Mouse (Mus musculus) forebrain, postnatal 0 days (tissue): Measurements from ENCODE around the gene Fbxo44. TPM values are rescaled to one million over a fixed set of nuclear protein-coding genes. Genes with fewer than 3 reads are reported as not detected.

ENCODE experiments used
- ATAC-seq: fragments of 200-750 bp; cut with Nextera tagmentation; 2 replicates; pipeline ENCODE4 v1.8.0; 2017; ENCODE audit warnings: mild to moderate bottlenecking, moderate library complexity
- DNase-seq: peaks from one replicate; pipeline ENCODE4 v3.0.0-alpha.2; 2015
- H3K27ac ChIP-seq: fragments of 300-500 bp; sonication (generic); 2 replicates; pipeline ENCODE4 v1.5.1; 2014; ENCODE audit warnings: low read depth, mild to moderate bottlenecking, antibody characterized with exemption, low read length, moderate library complexity, mixed read lengths
- H3K27me3 ChIP-seq: fragments of 300-500 bp; sonication (generic); 2 replicates; pipeline ENCODE4 v1.6.1; 2014; ENCODE audit warnings: mild to moderate bottlenecking, low read length, mixed read lengths; ENCODE audit not compliant: insufficient read depth
- H3K36me3 ChIP-seq: fragments of 300-500 bp; sonication (generic); 2 replicates; pipeline ENCODE4 v1.6.1; 2014; ENCODE audit warnings: mild to moderate bottlenecking, moderate library complexity; ENCODE audit not compliant: insufficient read depth
- H3K4me1 ChIP-seq: fragments of 300-500 bp; sonication (generic); 2 replicates; pipeline ENCODE4 v1.6.1; 2014; ENCODE audit warnings: antibody characterized with exemption; ENCODE audit not compliant: insufficient read depth
- H3K4me2 ChIP-seq: fragments of 300-500 bp; sonication (generic); 2 replicates; pipeline ENCODE4 v1.6.1; 2014; ENCODE audit warnings: low read depth, mild to moderate bottlenecking, moderate library complexity
- H3K4me3 ChIP-seq: fragments of 300-500 bp; sonication (generic); 2 replicates; pipeline ENCODE4 v1.5.1; 2014; ENCODE audit warnings: low read depth, low read length, mixed read lengths
- H3K9ac ChIP-seq: fragments of 300-500 bp; sonication (generic); 2 replicates; pipeline ENCODE4 v1.6.1; 2014; ENCODE audit warnings: mild to moderate bottlenecking
- H3K9me3 ChIP-seq: fragments of 300-500 bp; sonication (generic); 2 replicates; pipeline ENCODE4 v1.6.1; 2016; ENCODE audit warnings: low read length
- CTCF ChIP-seq: sonication (generic); IDR thresholded peaks from 2 replicates; pipeline ENCODE4 v1.5.1; 2016; ENCODE audit warnings: antibody characterized with exemption, control low read depth, low read depth
- WGBS: fragments of 180-500 bp; shearing (Covaris S2); extraction: QIAGEN DNeasy Blood & Tissue Kit; methylation state at CpG from one replicate; pipeline ENCODE4 v1.1.7; 2014; 5-methylcytosine and 5-hydroxymethylcytosine counted together
- polyA plus RNA-seq: library from polyadenylated mRNA; unstranded; fragments of >200 nt; fragmentation: Nextera tagmentation; extraction: Ambion mirVana; gene quantifications from 2 replicates; pipeline ENCODE4 v1.2.1, GENCODE M21; 2015
- total RNA-seq: library from RNA; depleted of rRNA; stranded (reverse); fragments of >200 nt; gene quantifications from 2 replicates; pipeline ENCODE4 v1.2.3, GENCODE M21; 2014; rRNA removed

Gene Fbxo44
- total RNA-seq (126 and 132 TPM in 2 replicates), polyA plus RNA-seq (73.3 and 81.4 TPM in 2 replicates)

- ATAC-seq, result peak; percentile 52
- Histone ChIP-seq H3K36me3 (peaks cover 19% of the 10 kb centered on the region), H3K4me3 (peak within 1 kb of the TSS; percentile 71), H3K4me2 (peak within 1 kb of the TSS; percentile 97), H3K27ac (peak within 1 kb of the TSS; percentile 78), H3K27me3 (peaks cover 26% of the 10 kb centered on the region), H3K9me3 (no peaks in the 10 kb centered on the region), H3K9ac (peak within 1 kb of the TSS; percentile 83), H3K4me1 (peaks cover 17% of the 10 kb centered on the region)
- WGBS, result 2% methylated on average over 42 of the region's 43 CpGs
- peak; percentile 33; the same call in 1 of the 2 replicates for TF ChIP-seq CTCF
- DNase-seq, result peak; percentile 60
Observed at GRCm38 (mm10) chr4:148160436-148161390, at the start of gene Fbxo44, which contains the start of gene Fbxo2. Gene Fbxo44 (minus strand): TSS chr4:148160482. Gene Fbxo2 (plus strand): TSS chr4:148160621.

- ATAC-seq, result no peak
- Histone ChIP-seq H3K9ac (no peak overlapping the region), H3K4me3 (no peak overlapping the region), H3K27me3 (no peaks in the 10 kb centered on the region), H3K36me3 (no peaks in the 10 kb centered on the region), H3K4me2 (no peak overlapping the region), H3K27ac (no peak overlapping the region), H3K4me1 (no peaks in the 10 kb centered on the region), H3K9me3 (no peaks in the 10 kb centered on the region)
- TF ChIP-seq CTCF, result no peak
- DNase-seq, result no peak
- 47% methylated on average over 6 of the region's 6 CpGs for WGBS
Observed at GRCm38 (mm10) chr4:148204873-148205232, 44.6 kb upstream of the Fbxo44 start.

GRCm38 (mm10) chr4:148204061-148204872 lies 44.0 kb upstream of the Fbxo44 start:
- Histone ChIP-seq H3K4me3 (no peak overlapping the region), H3K27me3 (no peaks in the 10 kb centered on the region), H3K36me3 (no peaks in the 10 kb centered on the region), H3K9me3 (no peaks in the 10 kb centered on the region), H3K4me2 (no peak overlapping the region), H3K9ac (no peak overlapping the region), H3K27ac (no peak overlapping the region), H3K4me1 (no peaks in the 10 kb centered on the region)
- no peak for TF ChIP-seq CTCF
- no peak for DNase-seq
- ATAC-seq, result no peak
- 49% methylated on average over 15 of the region's 15 CpGs for WGBS

- DNase-seq, result no peak
- WGBS, result 90% methylated on average over 2 of the region's 2 CpGs
- Histone ChIP-seq H3K9ac (no peak overlapping the region), H3K4me2 (no peak overlapping the region), H3K36me3 (no peaks in the 10 kb centered on the region), H3K4me1 (no peaks in the 10 kb centered on the region), H3K4me3 (no peak overlapping the region), H3K27ac (no peak overlapping the region), H3K9me3 (no peaks in the 10 kb centered on the region), H3K27me3 (no peaks in the 10 kb centered on the region)
- no peak for ATAC-seq
- no peak for TF ChIP-seq CTCF
Observed at GRCm38 (mm10) chr4:148203557-148203956, 43.3 kb upstream of the Fbxo44 start.

- ATAC-seq (no peak), DNase-seq (no peak)
- no peaks in the 10 kb centered on the region for H3K9me3 ChIP-seq
- no peaks in the 10 kb centered on the region for H3K27me3 ChIP-seq
- no peaks in the 10 kb centered on the region for H3K36me3 ChIP-seq
- no peak overlapping the region for H3K9ac ChIP-seq
- TF ChIP-seq CTCF, result no peak
- 35% methylated on average over 10 of the region's 10 CpGs for WGBS
- no peak overlapping the region for H3K27ac ChIP-seq
- H3K4me3 ChIP-seq, result no peak overlapping the region
- H3K4me2 ChIP-seq, result no peak overlapping the region
- H3K4me1 ChIP-seq, result no peaks in the 10 kb centered on the region
Observed at GRCm38 (mm10) chr4:148198721-148199120, 38.4 kb upstream of the Fbxo44 start.

GRCm38 (mm10) chr4:148194400-148194799 lies 34.1 kb upstream of the Fbxo44 start:
- no peaks in the 10 kb centered on the region for H3K4me1 ChIP-seq
- no peak for TF ChIP-seq CTCF
- DNase-seq, result no peak

More at GRCm38 (mm10) chr4:148194400-148194799, 34.1 kb upstream of the Fbxo44 start:
- H3K4me3 ChIP-seq, result no peak overlapping the region
- no peaks in the 10 kb centered on the region for H3K36me3 ChIP-seq
- no peaks in the 10 kb centered on the region for H3K27me3 ChIP-seq
- no peak overlapping the region for H3K4me2 ChIP-seq
- no peak overlapping the region for H3K9ac ChIP-seq
- no peak for ATAC-seq
- H3K9me3 ChIP-seq, result no peaks in the 10 kb centered on the region
- no peak overlapping the region for H3K27ac ChIP-seq
